Mouse (Mus musculus): Measurements from ENCODE around the gene Ntn5.

- TF ChIP-seq CTCF (IDR thresholded peaks at IDR 0.05; ENCODE audit: borderline replicate concordance, extremely low read depth, insufficient read depth, insufficient read length) (no peak), POLR2A (IDR thresholded peaks at IDR 0.05; ENCODE audit: borderline replicate concordance, extremely low read depth, insufficient read depth, insufficient read length, poor library complexity, severe bottlenecking) (no peak)
These were observed 3.7 kb upstream of the Ntn5 start for GRCm38 (mm10) chr7:45679966-45680621.
